Mouse (Mus musculus): ENCODE data around the gene Smap2. TPM values are rescaled to one million over a fixed set of nuclear protein-coding genes. Genes with fewer than 3 reads are reported as not detected.
"Not testable (repeated sequence)": the region's sequence is repeated elsewhere in the genome, so short reads cannot be mapped to it uniquely, and the experiment has no call there.

Gene Smap2
- 10 to 100 TPM; 28.9 to 34.6 TPM for total RNA-seq (2021)
- long read RNA-seq, experiment 1, transcript Smap2-201 (10 exons, 2,905 nt) = major isoform, 32 of 38 reads
- long read RNA-seq, experiment 1, partial matches to known transcripts = 2 of 38 reads
- long read RNA-seq, experiment 1, other reads (novel, unspliced or antisense) = 4 of 38 reads
- long read RNA-seq, experiment 2, transcript Smap2-201 (10 exons, 2,905 nt) = major isoform, 42 of 50 reads
- long read RNA-seq, experiment 2, partial matches to known transcripts = 5 of 50 reads
- long read RNA-seq, experiment 2, other reads (novel, unspliced or antisense) = 3 of 50 reads

- peak; percentile 98 to 99 for DNase-seq (ENCODE audit: low spot score in 2 of 2)
Observed at GRCm38 (mm10) chr4:121016928-121017657, at the start of gene Smap2. Gene Smap2 (minus strand): TSS chr4:121017247.

DNA sequence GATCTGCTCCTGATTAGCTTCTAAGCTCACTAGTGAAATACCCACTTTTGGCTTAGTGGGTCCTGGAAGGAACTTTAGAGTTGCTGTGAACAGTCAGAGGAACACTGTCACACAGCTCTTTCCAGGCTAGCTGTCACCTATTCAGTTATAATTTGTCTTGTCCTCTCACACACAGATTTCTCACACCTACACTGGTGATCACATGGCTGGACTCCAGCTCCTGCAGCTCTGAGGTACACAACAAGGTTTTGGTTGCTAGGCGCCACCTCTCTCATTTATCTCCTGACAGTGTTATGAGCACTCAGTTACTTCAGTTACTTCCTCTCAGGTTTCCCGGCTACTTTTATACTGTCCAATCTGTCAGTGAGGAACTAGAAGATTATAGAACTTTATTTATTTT lies 48.3 kb upstream of the Smap2 start:
- DNase-seq (ENCODE audit: low spot score in 2 of 2) = no peak

DNA sequence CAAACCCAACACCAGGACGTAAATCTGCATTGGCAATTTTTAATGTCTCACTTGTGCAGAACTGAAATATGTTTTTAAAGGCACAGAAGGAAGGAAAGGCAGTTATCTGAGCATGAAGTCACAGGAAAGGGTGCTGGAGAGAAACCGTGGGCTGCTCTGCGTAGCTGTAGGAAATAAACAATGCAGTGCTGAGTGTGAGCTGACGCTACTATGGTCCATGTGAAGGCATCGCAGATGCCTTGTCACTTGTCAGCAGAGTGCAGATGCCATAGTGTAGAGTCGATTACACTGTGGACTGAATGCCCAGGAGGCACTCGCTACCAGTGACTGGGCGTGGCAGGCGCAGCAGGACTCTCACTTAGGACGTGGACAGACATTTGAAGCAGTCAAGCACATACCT lies 42.2 kb upstream of the Smap2 start:
- not testable (repeated sequence) for DNase-seq (ENCODE audit: low spot score in 2 of 2)

GRCm38 (mm10) chr4:121057032-121057431 lies 40.0 kb upstream of the Smap2 start:
- DNase-seq (ENCODE audit: low spot score in 2 of 2) = no peak

DNA sequence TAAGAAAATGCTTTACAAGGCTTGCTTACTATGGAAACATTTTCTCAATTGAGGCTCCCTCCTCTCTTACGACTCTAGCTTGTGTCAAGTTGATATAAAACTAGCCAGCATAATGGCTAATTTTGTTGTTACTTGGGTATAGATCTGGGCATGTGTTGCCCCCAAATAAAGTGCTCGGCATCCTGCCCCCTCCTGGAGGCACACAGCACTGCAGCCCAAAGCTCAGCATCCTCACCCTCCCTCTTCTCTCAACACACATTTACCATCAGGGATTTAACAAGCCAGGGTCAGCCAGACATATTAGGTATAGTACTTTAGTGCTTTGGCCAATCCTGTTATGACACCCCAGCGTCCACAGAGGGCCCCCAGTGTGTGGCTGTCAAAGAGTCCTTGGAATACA lies 39.3 kb upstream of the Smap2 start:
- peak in 1 of 2 experiments; percentile 22 for DNase-seq (ENCODE audit: low spot score in 2 of 2)

- DNase-seq (ENCODE audit: low spot score in 2 of 2) = no peak
Observed at GRCm38 (mm10) chr4:121052454-121053323, 35.6 kb upstream of the Smap2 start.

GRCm38 (mm10) chr4:121051863-121052262 lies 34.8 kb upstream of the Smap2 start:
- no peak for DNase-seq (ENCODE audit: low spot score in 2 of 2)

DNA sequence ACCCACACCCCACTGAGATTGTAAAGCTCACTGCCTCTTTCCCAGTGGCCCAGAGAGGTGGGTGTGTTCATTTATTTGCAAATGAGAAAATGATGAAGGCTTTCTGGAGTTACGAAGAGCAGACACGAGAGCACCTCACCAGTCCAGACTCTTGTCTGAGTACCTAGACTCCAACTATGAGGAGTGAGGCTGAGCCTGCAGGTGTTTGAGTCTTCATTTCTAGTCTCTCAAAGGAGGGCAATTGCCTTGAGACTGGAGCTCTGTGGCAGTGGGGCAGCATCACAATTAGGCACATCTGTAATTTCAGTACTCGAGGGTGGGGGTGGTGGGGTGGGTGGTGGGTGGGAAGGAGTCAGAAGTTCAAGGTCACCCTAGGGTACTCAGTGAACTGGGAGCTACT lies 25.9 kb upstream of the Smap2 start:
- DNase-seq (ENCODE audit: low spot score in 2 of 2) = no peak

- no peak for DNase-seq (ENCODE audit: low spot score in 2 of 2)
Observed at GRCm38 (mm10) chr4:121042472-121042871, 25.4 kb upstream of the Smap2 start.

DNA sequence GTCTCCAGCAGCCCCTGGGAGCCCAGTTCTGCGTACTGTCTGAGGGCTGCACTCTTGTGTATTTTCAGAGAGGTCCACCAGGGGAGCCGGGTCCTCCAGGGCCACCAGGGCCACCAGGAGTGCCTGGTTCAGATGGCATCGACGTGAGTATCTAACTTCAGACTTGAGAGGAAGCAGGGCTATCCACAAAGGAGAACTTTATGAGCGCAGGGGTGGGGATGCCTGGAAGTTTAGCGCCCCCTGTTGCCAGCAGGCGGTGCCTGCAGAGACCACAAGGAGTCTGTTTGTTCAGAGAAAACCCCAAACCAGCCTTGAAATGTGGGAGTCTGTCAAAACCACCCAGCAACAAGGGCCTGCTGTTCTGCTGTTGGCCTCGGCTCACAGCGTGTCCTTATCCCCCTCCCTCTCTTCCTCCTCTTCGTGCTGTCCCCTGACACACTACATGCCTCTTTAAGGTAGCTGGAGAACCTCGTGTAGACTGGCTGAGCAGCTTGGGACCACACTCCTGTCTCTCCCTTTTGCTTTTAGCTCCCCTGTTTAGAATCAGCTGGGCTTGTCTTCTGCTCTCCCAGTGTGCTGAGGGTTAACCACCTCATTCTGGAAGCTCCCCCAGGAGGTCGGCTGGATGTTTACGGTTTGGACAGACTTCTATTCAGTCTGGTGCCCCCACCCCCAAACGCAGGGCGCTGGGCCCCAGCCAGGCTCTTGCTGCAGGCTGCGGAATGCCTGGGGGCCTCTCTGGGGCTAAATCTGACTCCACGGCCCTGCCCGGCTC lies 24.0 kb upstream of the Smap2 start:
- DNase-seq (ENCODE audit: low spot score in 2 of 2) = peak in 1 of 2 experiments; percentile 57

DNA sequence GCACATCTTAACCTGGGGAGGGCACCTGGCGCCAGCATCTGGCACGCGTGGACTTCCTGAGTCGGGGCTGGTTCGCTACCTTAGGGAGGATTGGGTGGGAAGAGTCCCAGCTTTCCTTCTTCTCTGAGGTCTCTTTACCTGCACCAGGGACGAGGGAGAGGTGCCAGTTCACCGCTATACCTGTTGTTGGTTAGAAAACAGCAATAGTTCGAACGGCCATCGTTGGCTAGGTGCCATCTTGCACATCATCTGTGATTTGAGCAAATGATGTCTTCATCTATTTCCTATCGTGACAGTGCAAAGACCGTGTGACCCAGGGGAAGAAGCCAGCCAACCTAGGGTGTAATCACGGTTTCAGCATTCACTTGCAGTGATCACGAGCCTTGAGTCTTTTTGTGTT lies 23.3 kb upstream of the Smap2 start:
- no peak for DNase-seq (ENCODE audit: low spot score in 2 of 2)

DNA sequence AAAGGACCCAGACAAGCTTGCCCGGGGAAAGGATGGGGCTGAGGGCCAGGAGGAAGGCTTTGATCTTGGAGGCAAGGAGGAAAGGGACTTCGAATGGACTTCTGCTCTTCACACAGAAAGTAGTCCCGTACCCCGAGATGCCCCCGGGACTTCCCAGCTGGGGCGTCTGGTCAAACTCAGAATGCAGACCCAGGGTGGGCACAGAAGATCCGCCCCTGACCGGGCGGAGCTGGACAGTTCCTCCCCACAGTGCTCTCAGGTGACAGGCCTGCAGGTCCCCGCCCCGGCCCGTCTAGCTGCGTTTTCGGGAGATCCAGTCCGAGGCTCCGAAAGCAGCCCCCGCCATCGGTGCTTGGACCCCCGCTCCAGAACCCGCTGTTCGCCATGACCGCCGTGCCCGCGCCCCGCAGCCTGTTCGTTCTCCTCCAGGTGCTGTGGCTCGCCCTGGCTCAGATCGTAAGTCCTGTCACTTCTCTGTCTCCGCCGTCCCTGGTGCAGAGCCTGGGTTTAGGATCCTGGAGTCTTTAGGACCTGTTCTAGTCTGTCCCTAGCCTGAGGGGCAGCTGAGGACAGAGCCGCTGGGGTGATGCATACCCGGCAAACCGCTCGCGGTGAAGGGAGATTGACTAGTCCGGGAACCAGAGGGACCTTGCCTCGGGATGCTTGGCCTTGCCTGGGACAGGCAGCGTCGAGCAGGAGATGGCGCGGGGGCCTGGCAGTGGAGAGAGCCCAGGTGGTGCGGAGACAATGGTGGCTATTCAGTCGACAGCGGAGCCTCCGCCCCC lies 22.5 kb upstream of the Smap2 start, which contains the start of gene Col9a2:
Gene Col9a2 (plus strand): TSS at position 55 of the 785 bp plus-strand sequence.
- no peak for DNase-seq (ENCODE audit: low spot score in 2 of 2)

DNA sequence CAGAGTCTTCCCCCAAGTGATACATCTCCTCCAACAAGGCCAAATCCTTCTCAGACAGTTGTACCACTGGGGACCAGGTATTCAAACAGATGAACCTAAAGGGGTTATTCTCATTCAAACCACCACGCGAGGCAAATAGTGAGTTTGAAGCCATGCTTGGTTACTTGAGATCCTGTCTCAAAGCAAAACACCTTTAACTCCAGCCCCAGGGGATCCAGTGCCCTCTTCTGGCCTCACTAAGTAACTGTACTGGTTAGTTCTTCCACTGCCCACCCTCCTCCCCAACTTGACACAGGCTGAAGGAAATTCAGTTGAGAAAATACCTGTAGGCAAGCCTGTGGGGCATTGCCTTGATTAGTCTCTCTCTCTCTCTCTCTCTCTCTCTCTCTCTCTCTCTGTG lies 16.0 kb upstream of the Smap2 start:
- no peak for DNase-seq (ENCODE audit: low spot score in 2 of 2)

- no peak for DNase-seq (ENCODE audit: low spot score in 2 of 2)
Observed at GRCm38 (mm10) chr4:121031440-121031839, 14.4 kb upstream of the Smap2 start.

DNA sequence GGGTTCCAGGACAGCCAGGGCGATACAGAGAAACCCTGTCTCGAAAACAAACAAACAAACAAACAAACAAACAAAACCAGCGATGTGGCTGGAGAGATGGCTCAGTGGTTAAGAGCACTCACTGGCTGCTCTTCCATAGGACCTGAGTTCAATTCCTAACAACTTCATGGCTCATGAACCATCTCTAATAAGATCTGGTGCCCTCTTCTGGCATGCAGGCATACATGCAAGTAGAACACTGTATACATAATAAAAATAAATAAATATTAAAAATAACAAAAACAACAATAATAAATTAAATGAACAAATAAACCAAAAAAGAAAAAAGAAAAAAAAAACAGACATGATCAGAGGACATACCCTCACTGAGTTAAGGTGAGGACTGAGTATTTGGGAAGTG lies 12.6 kb upstream of the Smap2 start:
- no peak for DNase-seq (ENCODE audit: low spot score in 2 of 2)

GRCm38 (mm10) chr4:121028659-121029392 lies 11.8 kb upstream of the Smap2 start:
- DNase-seq (ENCODE audit: low spot score in 2 of 2) = peak in 1 of 2 experiments; percentile 50

DNA sequence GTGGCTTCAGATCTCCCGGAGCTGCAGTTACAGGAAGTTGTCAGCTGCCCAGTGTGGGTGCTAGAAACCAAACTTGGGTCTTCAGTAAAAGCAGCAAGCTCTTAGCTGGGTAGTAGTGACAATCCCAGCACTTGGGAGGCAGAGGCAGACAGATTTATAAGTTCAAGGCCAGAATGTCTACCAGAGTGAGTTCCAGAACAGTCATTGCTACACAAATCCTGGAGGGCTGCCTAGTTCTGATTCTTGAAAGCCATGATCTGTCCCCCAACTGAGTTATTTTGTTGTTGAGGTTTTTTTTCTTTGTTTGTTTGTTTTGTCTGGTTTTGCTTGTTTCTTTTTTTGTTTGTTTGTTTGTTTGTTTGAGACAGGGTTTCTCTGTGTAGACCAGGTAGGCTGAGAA lies 11.1 kb upstream of the Smap2 start:
- no peak for DNase-seq (ENCODE audit: low spot score in 2 of 2)

DNA sequence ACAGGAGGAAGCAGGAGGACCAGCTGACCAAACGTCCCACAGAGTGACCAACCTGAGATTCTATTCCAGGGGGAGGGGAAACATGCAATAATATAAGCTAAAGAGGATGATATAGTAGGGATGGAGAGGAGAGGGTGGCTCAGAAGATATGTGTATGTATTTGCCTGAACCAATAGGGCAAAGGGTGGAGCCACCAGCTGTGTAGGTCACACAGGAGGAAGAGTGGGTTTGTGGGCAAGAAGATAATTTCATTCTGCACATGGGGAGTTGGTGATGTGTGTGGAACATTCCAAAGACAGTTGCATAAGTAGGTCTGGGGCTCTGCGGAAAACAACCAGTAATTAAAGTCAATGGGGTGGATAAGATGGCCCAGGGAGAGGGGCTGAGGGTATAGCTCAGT lies 8.6 kb upstream of the Smap2 start:
- DNase-seq (ENCODE audit: low spot score in 2 of 2) = no peak

- DNase-seq (ENCODE audit: low spot score in 2 of 2) = peak in 1 of 2 experiments; percentile 37
Observed at GRCm38 (mm10) chr4:121023941-121024340, 6.9 kb upstream of the Smap2 start.
